Mouse (Mus musculus): ENCODE measurements around the gene Rflnb.
A peak's percentile ranks its signal among the peaks of the same experiment; 100 is the strongest.
"Not testable (repeated sequence)": the region's sequence is repeated elsewhere in the genome, so short reads cannot be mapped to it uniquely, and the experiment has no call there.

Gene Rflnb

GRCm38 (mm10) chr11:76037581-76038294, 10.2 kb upstream of the Rflnb start:
- no peak for DNase-seq (ENCODE audit: low read depth)

GRCm38 (mm10) chr11:76035182-76035581, 7.6 kb upstream of the Rflnb start:
- no peak for DNase-seq (ENCODE audit: low read depth)

GRCm38 (mm10) chr11:76033836-76034235, 6.3 kb upstream of the Rflnb start:
- no peak for DNase-seq (ENCODE audit: low read depth)

- no peak for DNase-seq (ENCODE audit: low read depth)
Observed at GRCm38 (mm10) chr11:76033359-76033758, 5.8 kb upstream of the Rflnb start.

GRCm38 (mm10) chr11:76028072-76028465, 487 bp upstream of the Rflnb start:
- no peak for DNase-seq (ENCODE audit: low read depth)

GRCm38 (mm10) chr11:76026527-76027138, 949 bp downstream of the Rflnb start:
- DNase-seq (ENCODE audit: low read depth) = no peak

GRCm38 (mm10) chr11:76025080-76025583, 2.5 kb downstream of the Rflnb start:
- DNase-seq (ENCODE audit: low read depth) = no peak

- no peak for DNase-seq (ENCODE audit: low read depth)
Observed at GRCm38 (mm10) chr11:76020916-76021315, 6.7 kb downstream of the Rflnb start.

- DNase-seq (ENCODE audit: low read depth) = no peak
Observed at GRCm38 (mm10) chr11:76019879-76020278, 7.7 kb downstream of the Rflnb start.

- DNase-seq (ENCODE audit: low read depth) = no peak
Observed at GRCm38 (mm10) chr11:76015814-76016213, 11.8 kb downstream of the Rflnb start.

- no peak for DNase-seq (ENCODE audit: low read depth)
Observed at GRCm38 (mm10) chr11:76015251-76015650, 12.3 kb downstream of the Rflnb start.

- no peak for DNase-seq (ENCODE audit: low read depth)
Observed at GRCm38 (mm10) chr11:76010838-76011624, 16.6 kb downstream of the Rflnb start.

- no peak for DNase-seq (ENCODE audit: low read depth)
Observed at GRCm38 (mm10) chr11:76009101-76009500, 18.5 kb downstream of the Rflnb start.

GRCm38 (mm10) chr11:76008162-76008561, 19.4 kb downstream of the Rflnb start:
- no peak for DNase-seq (ENCODE audit: low read depth)

GRCm38 (mm10) chr11:76004276-76004675, 23.3 kb downstream of the Rflnb start:
- not testable (repeated sequence) for DNase-seq (ENCODE audit: low read depth)

- DNase-seq (ENCODE audit: low read depth) = peak; percentile 31
Observed at GRCm38 (mm10) chr11:76001237-76001878, 26.2 kb downstream of the Rflnb start.

- no peak for DNase-seq (ENCODE audit: low read depth)
Observed at GRCm38 (mm10) chr11:76000701-76001100, 26.9 kb downstream of the Rflnb start.

GRCm38 (mm10) chr11:75999440-76000155, 28.0 kb downstream of the Rflnb start, which contains the start of gene 1700016K19Rik:
Gene 1700016K19Rik (plus strand): TSS chr11:75999912.
- peak; percentile 45 for DNase-seq (ENCODE audit: low read depth)

GRCm38 (mm10) chr11:75994357-75994756, 33.2 kb downstream of the Rflnb start:
- DNase-seq (ENCODE audit: low read depth) = no peak

GRCm38 (mm10) chr11:75992481-75992880, 35.1 kb downstream of the Rflnb start:
- no peak for DNase-seq (ENCODE audit: low read depth)

GRCm38 (mm10) chr11:75991911-75992310, 35.7 kb downstream of the Rflnb start:
- no peak for DNase-seq (ENCODE audit: low read depth)

Measured in fibroblast of lung, adult 2 months (primary cell).